27 mouse cellular contexts compared by ENCODE assay signal in the genomic region with DNA sequence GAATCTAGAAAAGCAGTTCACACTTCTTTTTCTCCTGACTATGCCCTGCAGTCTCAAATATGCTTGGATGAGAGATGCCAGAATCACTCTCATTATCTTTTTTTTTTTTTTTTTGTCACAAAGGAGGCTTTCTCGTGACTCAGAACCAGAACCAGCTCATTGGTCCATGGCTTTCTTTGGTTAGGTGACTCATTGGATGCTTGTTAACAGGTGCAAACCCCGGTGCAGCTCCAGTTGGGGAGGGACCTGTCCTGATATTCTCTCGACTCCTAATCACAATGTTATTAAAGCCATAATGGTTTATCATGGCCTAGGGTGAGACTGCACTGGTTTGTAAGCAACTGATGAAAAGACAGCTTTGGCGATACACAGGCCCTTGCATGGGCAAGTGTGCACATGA. TPM values are rescaled to one million over a fixed set of nuclear protein-coding genes. Genes with fewer than 3 reads are reported as not detected.
"Had no signal": no experiment of that assay in that cellular context is flagged by ENCODE, and none has a peak within 500 bp of the region (broad histone marks: within the 10 kb centered on the region; RNA-seq: fewer than 3 reads in every experiment).

No protein-coding gene starts in this region.

- H3K4me1 ChIP-seq: lung, embryonic 15.5 days; stomach, embryonic 15.5 days had no signal

- H3K4me2 ChIP-seq: lung, embryonic 15.5 days; midbrain, embryonic 12.5 days; neural tube, embryonic 13.5 days; neural tube, embryonic 15.5 days; stomach, embryonic 15.5 days had no signal

- ATAC-seq: lung, postnatal 0 days; midbrain, embryonic 16.5 days had no signal

- H3K9me3 ChIP-seq: lung, embryonic 15.5 days; midbrain, embryonic 12.5 days; stomach, embryonic 15.5 days had no signal

- H3K36me3 ChIP-seq: lung, embryonic 15.5 days; midbrain, embryonic 10.5 days; midbrain, embryonic 12.5 days; neural tube, embryonic 13.5 days; neural tube, embryonic 15.5 days; stomach, embryonic 15.5 days had no signal

- H3K27me3 ChIP-seq: lung, embryonic 15.5 days; midbrain, embryonic 12.5 days; neural tube, embryonic 13.5 days; neural tube, embryonic 15.5 days; stomach, embryonic 15.5 days had no signal

- DNase-seq: lung, adult 2 months; lung, postnatal 14 days; lung, postnatal 36 days; midbrain, embryonic 14.5 days; retina, postnatal 1 day; right cerebral cortex, adult 18-20 months; right cerebral cortex, postnatal 25 days; right cerebral cortex, postnatal 4 days; spleen, adult 18-20 months; thymus, adult 2 months; thymus, postnatal 25 days; thymus, postnatal 4 days had no signal

- H3K9ac ChIP-seq: lung, embryonic 15.5 days; midbrain, embryonic 12.5 days; neural tube, embryonic 13.5 days; neural tube, embryonic 15.5 days; stomach, embryonic 15.5 days had no signal

- H3K27ac ChIP-seq: lung, embryonic 15.5 days; midbrain, embryonic 10.5 days; midbrain, embryonic 12.5 days; neural tube, embryonic 13.5 days; neural tube, embryonic 15.5 days; stomach, embryonic 15.5 days; stomach, postnatal 0 days had no signal

- H3K4me3 ChIP-seq: lung, embryonic 15.5 days; midbrain, embryonic 10.5 days; midbrain, embryonic 12.5 days; myocyte; neural tube, embryonic 13.5 days; neural tube, embryonic 15.5 days; stomach, embryonic 15.5 days had no signal

RNA-seq across cellular contexts. Expression of a gene that starts 21.5 kb away (rescaled TPM):
- total RNA-seq: megakaryocyte, adult 5-6 weeks; megakaryocyte-erythroid progenitor cell, adult 5-6 weeks had no signal
- polyA plus RNA-seq: lung, embryonic 15.5 days; lung, postnatal 0 days; midbrain, embryonic 10.5 days; midbrain, embryonic 12.5 days; midbrain, embryonic 14.5 days; midbrain, embryonic 16.5 days; myocyte; neural tube, embryonic 11.5 days; neural tube, embryonic 13.5 days; neural tube, embryonic 15.5 days; small intestine, adult 2 months; stomach, embryonic 15.5 days; stomach, postnatal 0 days; thymus, adult 2 months; urinary bladder, adult 2 months had no signal
